Mouse (Mus musculus) adrenal gland (tissue): ENCODE data around the gene Cryba1.

Experiments
- intact Hi-C: fragments of 180-260 bp; cut with DNase I; formaldehyde crosslinking; loops from one replicate; pipeline ENCODE4 v1.15.1; 2025

Cryba1 gene

DNA sequence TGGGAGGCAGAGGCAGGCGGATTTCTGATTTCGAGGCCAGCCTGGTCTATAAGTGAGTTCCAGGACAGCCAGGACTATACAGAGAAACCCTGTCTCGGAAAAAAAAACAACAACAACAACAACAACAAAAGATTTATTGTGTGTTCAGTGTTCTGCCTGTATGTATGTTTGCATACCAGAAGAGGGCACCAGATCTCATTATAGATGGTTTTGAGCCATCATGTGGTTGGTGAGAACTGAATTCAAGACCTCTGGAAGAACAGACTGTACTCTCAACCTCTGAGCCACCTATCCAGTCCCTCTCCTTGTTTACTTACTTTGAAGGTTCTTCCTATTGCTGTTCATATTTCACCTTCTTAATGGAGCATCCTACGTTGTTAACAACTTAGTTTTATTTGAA is 3.7 kb downstream of the Cryba1 start:
- intact Hi-C loops = no loop called here

DNA sequence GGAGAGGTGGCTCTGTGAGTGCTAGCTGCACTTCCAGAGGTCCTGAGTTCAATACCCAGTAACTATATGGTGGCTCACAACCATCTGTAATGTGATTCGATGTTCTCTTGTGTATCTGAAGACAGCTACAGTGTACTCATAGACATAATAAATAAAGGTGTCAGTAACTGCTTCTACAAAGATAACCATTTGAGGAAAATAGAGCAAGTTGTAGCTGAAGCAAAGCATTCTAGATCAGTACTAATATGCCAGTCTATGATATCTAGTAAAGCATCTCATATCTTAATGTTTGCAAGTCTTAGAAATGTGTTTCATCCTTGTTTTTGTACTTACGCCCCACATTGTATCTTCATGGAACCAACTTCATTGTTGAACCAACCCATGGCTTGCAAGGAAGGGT is 6.0 kb downstream of the Cryba1 start:
- intact Hi-C loops = no loop called here

DNA sequence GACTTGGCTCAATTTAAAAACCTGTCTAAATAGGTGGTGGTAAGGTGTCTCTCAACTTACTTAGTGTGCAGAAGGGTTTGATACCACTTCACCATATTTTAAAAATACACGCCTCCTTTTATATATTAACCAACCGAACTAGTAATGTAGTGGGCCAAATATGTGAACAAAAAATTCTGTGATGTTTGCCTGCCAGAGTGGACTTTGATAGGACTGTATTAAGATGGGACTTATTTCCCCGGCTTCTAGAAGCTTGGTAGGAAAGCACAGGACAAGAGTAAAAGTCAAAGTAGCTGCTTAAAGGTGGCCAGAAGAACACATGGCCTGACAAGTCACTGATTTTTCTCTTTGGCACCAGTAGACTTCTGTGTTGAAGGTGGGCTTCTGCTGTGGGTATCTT is 11.3 kb downstream of the Cryba1 start:
- intact Hi-C loops = no loop called here

GRCm38 (mm10) chr11:77709039-77709438 is 16.0 kb downstream of the Cryba1 start:
- intact Hi-C loops = no loop called here

DNA sequence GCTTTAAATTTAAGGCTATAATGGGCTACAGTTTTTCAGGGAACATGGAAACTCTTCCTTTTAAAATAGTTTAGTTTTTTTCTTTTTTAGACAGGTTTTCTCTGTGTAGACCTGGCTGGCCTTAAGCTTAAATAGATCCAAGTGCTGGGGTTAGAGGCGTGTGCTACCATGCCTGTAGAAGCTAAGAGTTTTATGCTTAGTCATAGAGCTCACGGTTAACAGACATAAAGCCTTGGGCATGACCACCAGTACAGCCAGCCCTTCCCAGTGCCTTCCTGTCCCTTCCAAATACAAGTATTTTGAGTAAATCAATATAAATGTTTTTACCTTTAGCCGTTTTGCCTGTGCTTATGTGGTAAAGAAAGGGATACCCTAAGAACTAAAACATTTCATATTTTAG is 19.2 kb downstream of the Cryba1 start:
- intact Hi-C loops = no loop called here

DNA sequence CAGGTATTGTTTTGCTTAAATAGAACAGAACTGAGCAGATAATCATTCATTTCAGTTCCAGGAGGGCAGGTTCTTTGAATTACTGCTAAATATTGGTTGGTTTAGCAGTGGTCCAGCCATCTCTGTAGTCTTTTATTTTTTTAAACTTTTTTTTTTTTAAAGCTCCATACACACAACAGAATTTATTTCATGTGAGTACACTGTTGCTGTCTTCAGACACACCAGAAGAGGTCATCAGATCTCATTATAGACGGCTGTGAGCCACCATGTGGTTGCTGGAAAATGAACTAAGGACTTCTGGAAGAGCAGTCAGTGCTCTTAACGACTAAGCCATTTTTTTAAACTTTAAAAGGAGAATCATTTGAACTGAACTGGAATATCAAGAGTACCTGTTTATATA is 27.9 kb downstream of the Cryba1 start:
- intact Hi-C loops = no loop called here

DNA sequence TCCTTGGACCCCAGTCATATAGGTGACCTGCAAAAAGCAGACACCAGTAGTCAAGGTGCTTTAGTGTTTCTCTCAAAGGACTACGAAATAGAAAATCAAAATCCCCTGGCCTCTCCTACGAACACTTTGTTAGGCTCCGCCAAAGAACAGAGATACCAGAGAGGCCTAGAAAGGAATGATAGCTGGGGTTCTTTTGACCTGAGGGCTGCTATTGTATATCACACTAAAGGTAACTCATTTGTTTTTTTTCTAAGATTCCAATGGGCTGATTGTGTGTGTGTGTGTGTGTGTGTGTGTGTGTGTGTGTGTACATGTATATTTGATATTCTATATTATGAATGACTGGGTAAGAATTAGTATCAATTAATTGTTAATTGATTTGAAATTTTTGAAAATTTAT is 32.1 kb downstream of the Cryba1 start:
- intact Hi-C loops = no loop called here

DNA sequence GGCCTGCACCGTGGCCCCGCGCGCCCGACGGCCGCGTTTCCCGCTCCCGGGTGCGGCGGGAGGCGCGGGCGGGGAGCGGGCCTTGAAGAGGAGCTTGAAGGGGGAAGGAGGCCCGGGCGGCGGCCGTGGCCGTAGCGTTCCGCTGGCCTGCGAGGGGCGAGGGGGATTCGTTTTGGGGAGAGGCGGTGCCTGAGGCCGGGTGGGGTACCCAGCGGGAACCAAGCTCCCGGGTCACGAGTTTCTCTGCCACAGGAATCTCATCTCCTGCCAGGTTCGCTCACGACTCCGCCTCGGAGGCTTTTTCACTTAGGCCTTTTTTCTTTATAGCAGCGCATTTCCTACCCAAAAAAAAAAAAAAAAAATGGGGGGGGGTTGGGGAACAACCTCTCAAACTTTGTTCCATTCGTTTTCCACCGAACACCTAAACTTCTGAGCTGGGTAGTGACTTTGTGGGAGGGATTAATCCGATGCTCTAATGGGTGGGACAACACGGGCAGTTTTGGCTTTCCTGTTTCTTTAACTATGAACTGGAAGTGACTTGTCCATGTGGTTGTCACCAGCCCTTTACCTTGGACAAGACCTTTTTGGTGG is 37.4 kb downstream of the Cryba1 start:
- intact Hi-C loops = no loop called here

GRCm38 (mm10) chr11:77686841-77687540 is 38.1 kb downstream of the Cryba1 start:
- intact Hi-C loops = no loop called here

DNA sequence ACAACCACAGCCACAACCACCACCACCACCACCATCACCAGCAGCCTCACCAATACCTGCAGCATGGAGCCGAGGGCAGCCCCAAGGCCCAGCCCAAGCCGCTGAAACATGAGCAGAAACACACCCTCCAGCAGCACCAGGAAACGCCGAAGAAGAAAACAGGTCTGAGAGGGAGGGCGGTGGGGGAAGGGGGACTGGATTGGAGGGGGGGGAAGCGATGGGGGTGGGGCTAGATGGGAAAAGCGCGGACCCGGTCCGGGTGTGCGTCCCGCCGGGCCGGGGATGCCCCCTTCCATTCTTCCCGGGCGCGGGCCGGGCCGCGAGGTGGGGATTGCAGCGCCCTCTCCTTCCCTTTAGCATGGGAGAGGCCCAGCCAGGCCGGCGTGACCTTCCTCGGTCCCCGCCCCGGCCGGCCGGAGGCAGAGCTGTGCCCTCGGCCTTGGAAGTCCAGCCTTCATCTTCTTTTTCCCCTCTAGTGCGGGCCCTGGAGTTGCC is 38.7 kb downstream of the Cryba1 start:
- intact Hi-C loops = no loop called here

- intact Hi-C loops = no loop called here
Observed at GRCm38 (mm10) chr11:77685383-77686265, 39.5 kb downstream of the Cryba1 start, which contains the start of gene Nufip2. Gene Nufip2, plus strand, starts transcription at chr11:77686155.

DNA sequence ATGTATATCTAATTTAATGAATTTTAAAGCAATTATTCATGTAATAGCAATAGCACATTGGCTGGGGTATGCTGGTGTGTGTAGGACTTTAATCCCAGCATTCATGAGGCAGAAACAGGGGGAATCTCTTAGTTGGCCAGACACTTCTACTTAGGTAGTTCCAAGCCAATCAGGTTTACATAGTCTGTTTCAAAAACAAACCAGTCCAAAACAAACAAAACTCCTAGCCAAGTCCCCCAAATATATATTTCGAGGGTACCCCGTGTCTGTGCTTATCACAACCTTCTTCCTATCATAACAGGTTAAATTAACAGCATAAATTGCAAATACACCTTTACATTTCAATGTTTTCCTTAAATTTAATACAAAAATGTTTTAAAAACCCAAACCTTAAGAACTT is 40.2 kb downstream of the Cryba1 start:
- intact Hi-C loops = no loop called here

DNA sequence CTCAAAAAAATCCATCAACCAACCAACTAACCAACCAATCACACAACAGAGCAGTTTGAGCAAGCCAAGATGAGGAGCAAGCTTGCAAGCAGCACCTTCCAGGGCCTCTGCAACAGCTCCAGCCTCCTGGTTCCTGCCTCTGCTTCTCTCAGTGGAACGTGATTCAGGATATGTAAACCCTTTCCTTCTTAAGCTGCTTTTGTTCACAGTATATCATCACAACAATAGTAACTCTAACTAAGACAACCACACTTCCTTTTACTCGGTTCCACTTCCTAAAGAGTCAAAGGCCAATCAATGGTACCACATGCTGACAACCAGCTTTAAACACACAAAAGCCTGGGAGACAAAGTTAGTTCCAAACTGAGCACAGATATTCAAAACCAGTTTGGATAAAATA is 45.1 kb downstream of the Cryba1 start:
- intact Hi-C loops = no loop called here

- intact Hi-C loops = no loop called here
Observed at GRCm38 (mm10) chr11:77673428-77673991, 51.6 kb downstream of the Cryba1 start.

GRCm38 (mm10) chr11:77672746-77673145 is 52.3 kb downstream of the Cryba1 start:
- intact Hi-C loops = no loop called here
